Mouse (Mus musculus) gastrocnemius, adult 2 months (tissue): ENCODE data around the gene Hkdc1. TPM values are rescaled to one million over a fixed set of nuclear protein-coding genes. Genes with fewer than 3 reads are reported as not detected.

Experiments
- DNase-seq: peaks from one replicate; pipeline ENCODE4 v3.0.0; 2022
- H3K27ac ChIP-seq: fragments of 200-600 bp; 2 replicates; pipeline ENCODE4 v1.8.1; 2022; ENCODE audit warnings: mild to moderate bottlenecking
- H3K4me3 ChIP-seq: fragments of 200-600 bp; 2 replicates; pipeline ENCODE4 v1.8.1; 2022; ENCODE audit warnings: mild to moderate bottlenecking, moderate library complexity
- CTCF ChIP-seq: fragments of 200-600 bp; IDR thresholded peaks from 2 replicates; pipeline ENCODE4 v1.8.1; 2022; ENCODE audit warnings: antibody characterized with exemption, mild to moderate bottlenecking, moderate library complexity
- intact Hi-C: fragments of 180-260 bp; cut with DNase I; formaldehyde crosslinking; loops from one replicate; pipeline ENCODE4 v1.15.1; 2025
- total RNA-seq, 2 experiments: library from RNA; stranded (reverse); gene quantifications; 2 replicates each; pipeline ENCODE4 v1.2.3; 2021

The Hkdc1 gene
- total RNA-seq, 2 experiments from 2014 or later, result not detected

DNA sequence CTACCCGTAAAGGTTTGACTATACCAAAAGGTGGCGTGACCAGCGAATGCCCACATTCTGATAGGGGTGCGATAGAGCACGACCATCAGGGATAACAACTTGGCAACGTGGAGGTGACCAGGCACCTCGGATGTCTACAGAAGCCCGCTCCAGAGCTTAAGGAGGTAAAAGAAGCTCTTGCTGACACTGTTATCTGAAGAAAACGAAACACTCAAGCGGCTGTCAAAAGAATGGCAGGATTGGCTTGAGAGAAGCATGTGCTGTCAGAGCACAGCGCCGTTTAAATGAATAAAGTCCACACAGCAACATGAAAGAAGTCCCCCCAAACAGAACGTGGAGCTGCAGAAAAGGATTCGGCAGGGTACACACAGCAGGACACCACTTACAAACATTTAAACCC lies 89.0 kb downstream of the Hkdc1 start:
- Histone ChIP-seq H3K27ac (no peak overlapping the region), H3K4me3 (no peak overlapping the region)
- DNase-seq, result no peak
- intact Hi-C loops, result no loop called here
- TF ChIP-seq CTCF, result no peak

Other genes starting within 250 kb of the Hkdc1 start
- 1 to 10 TPM; 3.5 to 6.0 TPM for gene Tspan15, start 191.2 kb downstream of the Hkdc1 start, total RNA-seq
- gene Tacr2, start 170.1 kb downstream of the Hkdc1 start, total RNA-seq, result not detected
- gene Hk1, start 42.6 kb downstream of the Hkdc1 start, total RNA-seq, result 1 to 10 TPM; 6.2 to 8.7 TPM
- gene 4930507D05Rik, start 27.0 kb upstream of the Hkdc1 start, total RNA-seq, result under 1 TPM; 0.11 to 0.13 TPM
- 10 to 100 TPM; 14.5 to 21.4 TPM for gene Supv3l1, start 27.2 kb upstream of the Hkdc1 start, total RNA-seq
- gene Vps26a, start 64.3 kb upstream of the Hkdc1 start, total RNA-seq, result 10 to 100 TPM; 30.1 to 30.4 TPM
- gene Srgn, start 105.0 kb upstream of the Hkdc1 start, total RNA-seq, result 10 to 100 TPM; 12.9 to 19.7 TPM
- 10 to 100 TPM; 29.4 to 30.5 TPM for gene Kif1bp, start 156.0 kb upstream of the Hkdc1 start, total RNA-seq
- gene Ddx21, start 179.8 kb upstream of the Hkdc1 start, total RNA-seq, result 10 to 100 TPM; 31.3 to 34.7 TPM
- 10 to 100 TPM; 47.9 to 50.7 TPM for gene Ddx50, start 228.7 kb upstream of the Hkdc1 start, total RNA-seq